Mouse (Mus musculus) 3T3-L1 (cell line): ENCODE data around the gene Gm10217.
A peak's percentile ranks its signal among the peaks of the same experiment; 100 is the strongest.

Experiments used
- DNase-seq: peaks from one replicate; pipeline ENCODE4 v3.0.0-alpha.2; 2015; ENCODE audit warnings: low read depth, low spot score

Gene Gm10217

GRCm38 (mm10) chr8:9863951-9864350 lies at the start of gene Gm10217:
Gm10217 (plus strand) TSS chr8:9864251.
- DNase-seq = no peak

GRCm38 (mm10) chr8:9824770-9825169 lies 39.3 kb upstream of the Gm10217 start:
- DNase-seq = no peak

GRCm38 (mm10) chr8:9840257-9840656 lies 23.8 kb upstream of the Gm10217 start:
- no peak for DNase-seq

GRCm38 (mm10) chr8:9859286-9859685 lies 4.8 kb upstream of the Gm10217 start:
- DNase-seq = no peak

- DNase-seq = no peak
These were observed 3.4 kb upstream of the Gm10217 start for GRCm38 (mm10) chr8:9860539-9861203.

- DNase-seq = no peak
These were observed 1.1 kb downstream of the Gm10217 start for GRCm38 (mm10) chr8:9865150-9865549.

GRCm38 (mm10) chr8:9868094-9868493 lies 4.0 kb downstream of the Gm10217 start:
- DNase-seq = no peak

- peak; percentile 48 for DNase-seq
These were observed 12.2 kb downstream of the Gm10217 start for GRCm38 (mm10) chr8:9876241-9876640.

GRCm38 (mm10) chr8:9879921-9880320 lies 15.9 kb downstream of the Gm10217 start:
- no peak for DNase-seq

GRCm38 (mm10) chr8:9886714-9887113 lies 22.7 kb downstream of the Gm10217 start:
- DNase-seq = no peak

GRCm38 (mm10) chr8:9899199-9899598 lies 35.1 kb downstream of the Gm10217 start:
- DNase-seq = no peak

GRCm38 (mm10) chr8:9899673-9900072 lies 35.6 kb downstream of the Gm10217 start:
- DNase-seq = no peak
